Comparison of ENCODE assay signal across 23 mouse cellular contexts in the genomic region with DNA sequence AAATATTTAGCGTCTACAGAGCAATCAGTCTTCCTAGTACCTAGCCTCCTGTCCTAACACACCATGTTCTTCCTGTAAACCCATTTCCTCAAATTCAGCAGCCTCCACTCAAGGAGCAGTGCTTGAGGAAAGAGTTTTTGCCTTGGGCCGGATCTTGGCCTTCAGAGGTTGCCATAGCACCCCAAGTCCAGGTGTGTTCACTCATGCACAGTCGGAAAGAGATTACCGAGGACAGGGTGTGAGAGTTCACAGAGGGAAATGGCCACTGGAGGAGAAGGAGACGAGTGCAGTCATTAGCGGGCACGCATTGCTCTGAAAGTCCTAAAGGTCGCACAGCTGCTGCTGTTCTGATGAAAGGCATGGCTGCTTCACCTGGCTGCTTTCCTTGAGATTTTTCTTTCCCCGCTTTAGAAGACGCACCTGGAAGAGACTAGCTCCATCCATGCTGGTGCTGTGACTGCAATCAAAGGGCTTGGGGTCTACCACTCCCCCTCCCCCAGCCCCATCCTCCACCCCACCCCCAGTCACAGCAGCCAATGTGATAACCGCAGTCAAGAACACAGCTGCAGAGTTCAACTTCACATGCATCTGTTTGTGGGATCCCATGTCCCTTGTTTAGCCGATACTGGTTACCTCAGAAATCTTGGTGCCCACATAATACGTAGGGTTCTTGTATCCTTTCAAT. TPM values are rescaled to one million over a fixed set of nuclear protein-coding genes. Genes with fewer than 3 reads are reported as not detected.
DNase-seq lines count a peak whose midpoint lies in the region; ATAC-seq lines count a peak whose summit lies in the region.
"Had no signal": no experiment of that assay in that cellular context is flagged by ENCODE, and none has a peak within 500 bp of the region (broad histone marks: within the 10 kb centered on the region; RNA-seq: fewer than 3 reads in every experiment).

No protein-coding gene starts in this region.

- H3K9ac ChIP-seq in kidney, embryonic 15.5 days, result no peak overlapping the region
- H3K9ac ChIP-seq: forebrain, postnatal 0 days; heart, embryonic 12.5 days; hindbrain, embryonic 13.5 days; limb, embryonic 15.5 days; liver, embryonic 15.5 days; midbrain, embryonic 12.5 days; neural tube, embryonic 12.5 days had no signal

- H3K27me3 ChIP-seq in kidney, embryonic 15.5 days, result no peaks in the 10 kb centered on the region
- H3K27me3 ChIP-seq: hindbrain, embryonic 13.5 days; limb, embryonic 15.5 days; neural tube, embryonic 12.5 days had no signal

- DNase-seq in kidney, postnatal 14 days, result no peak
- DNase-seq in ES-CJ7 (ENCODE audit: low read depth, low spot score) (peak; percentile 53), MN1 (ENCODE audit: low spot score) (no peak)
- peak; percentile 14 to 59 for DNase-seq in kidney, postnatal 25 days
- DNase-seq in thymus, postnatal 36 days, result peak; percentile 8 to 41
- DNase-seq in Muller cell, postnatal 12 days (ENCODE audit: inconsistent ontology term), result no peak
- DNase-seq: adrenal gland, adult 2 months; cerebellum, adult 8-10 months; forebrain, postnatal 0 days; heart, postnatal 14 days had no signal

- no peak overlapping the region for H3K4me2 ChIP-seq in kidney, embryonic 15.5 days
- H3K4me2 ChIP-seq: heart, embryonic 12.5 days; hindbrain, embryonic 13.5 days; limb, embryonic 15.5 days; liver, embryonic 15.5 days; midbrain, embryonic 12.5 days; neural tube, embryonic 12.5 days had no signal

- H3K4me3 ChIP-seq in kidney, embryonic 15.5 days (replicated peaks), result no peak overlapping the region
- H3K4me3 ChIP-seq: forebrain, embryonic 10.5 days; heart, embryonic 12.5 days; hindbrain, embryonic 13.5 days; limb, embryonic 15.5 days; liver, embryonic 15.5 days; midbrain, embryonic 12.5 days; neural tube, embryonic 12.5 days had no signal

- H3K9me3 ChIP-seq in kidney, embryonic 15.5 days (replicated peaks), result no peaks in the 10 kb centered on the region
- H3K9me3 ChIP-seq: forebrain, embryonic 10.5 days; G1E; heart, embryonic 12.5 days; hindbrain, embryonic 13.5 days; limb, embryonic 15.5 days; liver, embryonic 15.5 days; midbrain, embryonic 12.5 days; neural tube, embryonic 12.5 days had no signal

- H3K36me3 ChIP-seq in kidney, embryonic 15.5 days, result no peaks in the 10 kb centered on the region
- H3K36me3 ChIP-seq: forebrain, embryonic 10.5 days; G1E; heart, embryonic 12.5 days; hindbrain, embryonic 13.5 days; limb, embryonic 15.5 days; liver, embryonic 15.5 days; midbrain, embryonic 12.5 days; neural tube, embryonic 12.5 days had no signal

- 0 out of 2 replicates have a peak, but pooled peaks have one; percentile 58 for ATAC-seq in kidney, embryonic 15.5 days (replicated peaks; ENCODE audit: low FRiP score)
- ATAC-seq: forebrain, postnatal 0 days; inflammation-experienced regulatory T-cells, adult 6 months had no signal

- WGBS in kidney, embryonic 15.5 days, result 38% methylated on average over 13 of the region's 13 CpGs

- H3K4me1 ChIP-seq in kidney, embryonic 15.5 days, result peaks cover 9% of the 10 kb centered on the region
- H3K4me1 ChIP-seq: heart, embryonic 12.5 days; hindbrain, embryonic 13.5 days; limb, embryonic 15.5 days; liver, embryonic 15.5 days; midbrain, embryonic 12.5 days; neural tube, embryonic 12.5 days had no signal

- H3K27ac ChIP-seq in kidney, embryonic 15.5 days, result no peak overlapping the region
- H3K27ac ChIP-seq: forebrain, embryonic 10.5 days; hindbrain, embryonic 13.5 days; limb, embryonic 15.5 days; liver, embryonic 15.5 days; midbrain, embryonic 12.5 days; neural tube, embryonic 12.5 days had no signal

RNA-seq across cellular contexts. Expression of gene BC048679, which starts 17.0 kb away (rescaled TPM):
- polyA plus RNA-seq in kidney, embryonic 15.5 days (2015; fragmentation: Nextera tagmentation; extraction: Ambion mirVana), result not detected in 2 replicates
- polyA plus RNA-seq: adrenal gland, adult 2 months; C2C12; forebrain, postnatal 0 days; G1E; heart, embryonic 12.5 days; hindbrain, embryonic 13.5 days; inflammation-experienced regulatory T-cells, adult 6 months; limb, embryonic 15.5 days; liver, embryonic 15.5 days; lung, embryonic 16.5 days; midbrain, embryonic 12.5 days; neural tube, embryonic 12.5 days; small intestine, adult 2 months had no signal

RNA-seq across cellular contexts. Expression of gene Ap3b2, which starts 21.3 kb away (rescaled TPM):
- polyA plus RNA-seq in kidney, embryonic 15.5 days (2015; fragmentation: Nextera tagmentation; extraction: Ambion mirVana), result 1.2 and 2.6 TPM in 2 replicates
- polyA plus RNA-seq: C2C12; G1E; inflammation-experienced regulatory T-cells, adult 6 months had no signal

RNA-seq across cellular contexts. Expression of gene Fsd2, which starts 51.7 kb away (rescaled TPM):
- 0.25 and 0.63 TPM in 2 replicates for polyA plus RNA-seq in kidney, embryonic 15.5 days (2015; fragmentation: Nextera tagmentation; extraction: Ambion mirVana)
- polyA plus RNA-seq: C2C12, G1E had no signal

RNA-seq across cellular contexts. Expression of gene Whamm, which starts 56.0 kb away (rescaled TPM):
- polyA plus RNA-seq in kidney, embryonic 15.5 days (2015; fragmentation: Nextera tagmentation; extraction: Ambion mirVana), result 3.9 and 4.6 TPM in 2 replicates

RNA-seq across cellular contexts. Expression of gene Cpeb1, which starts 59.8 kb away (rescaled TPM):
- polyA plus RNA-seq in kidney, embryonic 15.5 days (2015; fragmentation: Nextera tagmentation; extraction: Ambion mirVana), result 0.87 and 1.9 TPM in 2 replicates
- polyA plus RNA-seq: G1E had no signal

Comparison
In these comparisons a context has a peak if more than half of its experiments do, and no peak if none do; other contexts are left out.
1. DNase-seq: peak in ES-CJ7 (single experiment), kidney, postnatal 25 days (2 of 2) and thymus, postnatal 36 days (2 of 2); none in kidney, postnatal 14 days (single experiment), MN1 (single experiment) and Muller cell, postnatal 12 days (single experiment).